Mouse (Mus musculus) embryonic fibroblast, embryonic 13.5 days (primary cell): ENCODE data around the gene Gm20696.

Experiments
- CTCF ChIP-seq: IDR thresholded peaks from 2 replicates; pipeline ENCODE4 v1.5.1; 2011; ENCODE audit warnings: mild to moderate bottlenecking, control low read depth, low read length, moderate library complexity, borderline replicate concordance; ENCODE audit not compliant: insufficient read depth
- POLR2A ChIP-seq: IDR thresholded peaks from 2 replicates; pipeline ENCODE4 v1.6.1; 2011; ENCODE audit warnings: low read depth, mild to moderate bottlenecking, control low read depth, low read length, moderate library complexity

GRCm38 (mm10) chr6:99212461-99212860, 454.1 kb downstream of the Gm20696 start:
- TF ChIP-seq CTCF (no peak), POLR2A (no peak)
